Mouse (Mus musculus) stomach, postnatal 0 days (tissue): ENCODE measurements around the gene Dnajc12. TPM values are rescaled to one million over a fixed set of nuclear protein-coding genes. Genes with fewer than 3 reads are reported as not detected.

Source experiments
- ATAC-seq: fragments of 200-750 bp; cut with Nextera tagmentation; 2 replicates; pipeline ENCODE4 v1.8.0; 2017; ENCODE audit not compliant: low FRiP score, low TSS enrichment
- DNase-seq: peaks from one replicate; pipeline ENCODE4 v3.0.0-alpha.2; 2016; ENCODE audit warnings: low spot score
- H3K27ac ChIP-seq: fragments of 300-500 bp; sonication (generic); replicated peaks from 2 replicates; pipeline ENCODE4 v1.5.1; 2014; ENCODE audit warnings: mild to moderate bottlenecking, control low read depth
- H3K27me3 ChIP-seq: fragments of 300-500 bp; sonication (generic); 2 replicates; pipeline ENCODE4 v1.6.1; 2014; ENCODE audit warnings: low read length; ENCODE audit not compliant: control insufficient read depth, insufficient read depth
- H3K36me3 ChIP-seq: fragments of 300-500 bp; sonication (generic); 2 replicates; pipeline ENCODE4 v1.6.1; 2014; ENCODE audit warnings: low read length, mixed read lengths; ENCODE audit not compliant: control insufficient read depth, insufficient read depth
- H3K4me1 ChIP-seq: fragments of 300-500 bp; sonication (generic); replicated peaks from 2 replicates; pipeline ENCODE4 v1.6.1; 2014; ENCODE audit warnings: antibody characterized with exemption; ENCODE audit not compliant: control insufficient read depth, insufficient read depth
- H3K4me2 ChIP-seq: fragments of 300-500 bp; sonication (generic); replicated peaks from 2 replicates; pipeline ENCODE4 v1.6.1; 2014; ENCODE audit warnings: low read depth, mild to moderate bottlenecking, control low read depth, moderate library complexity
- H3K4me3 ChIP-seq: fragments of 300-500 bp; sonication (generic); 2 replicates; pipeline ENCODE4 v1.5.1; 2014; ENCODE audit warnings: low read depth, low read length, control low read depth
- H3K9ac ChIP-seq: fragments of 300-500 bp; sonication (generic); 2 replicates; pipeline ENCODE4 v1.6.1; 2014; ENCODE audit warnings: mild to moderate bottlenecking, low read length, control low read depth, mixed read lengths
- H3K9me3 ChIP-seq: fragments of 300-500 bp; sonication (generic); 2 replicates; pipeline ENCODE4 v1.6.1; 2016; ENCODE audit warnings: low read length; ENCODE audit not compliant: control insufficient read depth
- CTCF ChIP-seq: IDR thresholded peaks from 2 replicates; pipeline ENCODE4 v1.5.1; 2016; ENCODE audit warnings: antibody characterized with exemption, low read depth, mild to moderate bottlenecking, moderate library complexity
- EP300 ChIP-seq: optimal IDR thresholded peaks from 2 replicates; pipeline ENCODE3; 2016; ENCODE audit warnings: antibody characterized with exemption
- WGBS: fragments of 180-500 bp; shearing (Covaris S2); extraction: QIAGEN DNeasy Blood & Tissue Kit; methylation state at CpG from one replicate; pipeline ENCODE4 v1.1.7; 2014; 5-methylcytosine and 5-hydroxymethylcytosine counted together
- polyA plus RNA-seq: library from polyadenylated mRNA; unstranded; fragments of >200 nt; fragmentation: Nextera tagmentation; extraction: Ambion mirVana; gene quantifications from 2 replicates; pipeline ENCODE4 v1.2.1, GENCODE M21; 2015

Dnajc12 gene
- polyA plus RNA-seq, 1 experiment from 2014 or later: 10.2 TPM

DNA sequence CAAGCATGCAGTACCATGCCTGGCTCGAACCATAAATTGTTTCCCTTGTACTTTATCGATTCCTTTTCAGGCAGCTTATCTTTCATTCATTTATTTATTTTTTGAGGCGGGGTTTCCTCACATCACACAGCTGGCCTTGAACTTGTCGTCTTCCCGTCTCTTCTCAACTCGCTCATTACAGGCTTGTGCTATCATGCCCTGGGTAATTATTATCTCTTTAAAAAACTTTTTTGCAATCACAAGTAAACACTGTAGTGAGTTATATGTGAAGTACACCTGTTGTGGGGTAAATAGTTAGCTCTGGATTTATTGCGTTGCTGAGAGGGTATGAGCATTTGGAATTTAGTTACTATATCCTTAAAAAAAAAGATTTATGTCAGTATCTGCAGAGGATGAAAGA, 33.0 kb downstream of the Dnajc12 start:
- TF ChIP-seq CTCF: no peak
- no peak for TF ChIP-seq EP300
- ATAC-seq: no peak
- 38% methylated on average over 7 of the region's 7 CpGs for WGBS

DNA sequence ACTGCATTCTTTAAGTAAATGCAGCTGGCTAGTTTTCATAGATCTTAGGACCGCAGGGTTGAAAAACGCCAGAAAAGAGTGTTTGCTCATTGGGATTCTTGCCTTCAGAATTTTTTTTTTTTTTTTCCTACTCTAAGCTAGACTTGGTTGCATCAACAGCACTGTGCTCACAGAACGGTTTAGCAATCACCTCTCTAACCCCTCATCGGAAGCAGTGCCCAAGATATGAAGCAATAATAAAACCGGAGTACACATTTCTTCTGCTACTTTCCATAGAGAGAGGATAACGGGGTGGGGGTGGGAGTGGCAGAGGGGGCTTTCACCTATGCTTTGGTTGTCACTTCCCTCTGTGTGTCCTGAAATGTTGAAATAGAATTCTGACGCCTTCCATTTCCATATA, 33.6 kb downstream of the Dnajc12 start:
- Histone ChIP-seq H3K4me1 (no peaks in the 10 kb centered on the region), H3K36me3 (no peaks in the 10 kb centered on the region), H3K4me2 (no peak overlapping the region), H3K27me3 (no peaks in the 10 kb centered on the region), H3K4me3 (no peak overlapping the region), H3K9me3 (no peaks in the 10 kb centered on the region), H3K27ac (no peak overlapping the region), H3K9ac (no peak overlapping the region)
- 40% methylated on average over 7 of the region's 7 CpGs for WGBS
- DNase-seq (no peak), ATAC-seq (no peak)
- no peak for TF ChIP-seq EP300
- no peak for TF ChIP-seq CTCF

More for the DNA sequence above, 33.0 kb downstream of the Dnajc12 start:
- no peak for DNase-seq
- Histone ChIP-seq H3K4me1 (no peaks in the 10 kb centered on the region), H3K9ac (no peak overlapping the region), H3K9me3 (no peaks in the 10 kb centered on the region), H3K4me3 (no peak overlapping the region), H3K27me3 (no peaks in the 10 kb centered on the region), H3K27ac (no peak overlapping the region), H3K36me3 (no peaks in the 10 kb centered on the region), H3K4me2 (no peak overlapping the region)

DNA sequence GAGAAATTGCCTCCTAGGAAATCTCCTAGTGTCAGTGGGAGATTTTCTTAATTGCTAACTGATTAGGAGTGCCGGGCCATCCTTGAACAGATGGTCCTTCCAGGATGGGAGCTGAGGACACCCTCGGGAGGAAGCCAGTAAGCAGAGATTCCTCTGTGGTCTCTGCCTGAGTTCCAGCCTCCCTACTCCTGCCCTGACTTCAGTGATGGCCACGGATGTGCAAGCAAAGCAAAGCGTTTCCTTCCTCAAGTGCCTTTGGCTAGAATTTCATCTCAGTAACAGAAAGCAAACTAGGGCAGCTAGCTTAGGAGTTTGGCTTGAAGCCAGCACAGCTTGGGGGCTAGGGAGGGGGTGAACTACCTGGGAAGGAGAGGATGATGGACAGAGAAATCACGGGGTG, 34.8 kb downstream of the Dnajc12 start:
- H3K27me3 ChIP-seq: no peaks in the 10 kb centered on the region
- H3K4me3 ChIP-seq: no peak overlapping the region
- H3K9ac ChIP-seq: no peak overlapping the region
- no peak overlapping the region for H3K4me2 ChIP-seq
- no peak for DNase-seq
- H3K9me3 ChIP-seq: no peaks in the 10 kb centered on the region
- TF ChIP-seq EP300 (no peak), CTCF (no peak)
- ATAC-seq: no peak
- WGBS: 47% methylated on average over 5 of the region's 5 CpGs
- H3K27ac ChIP-seq: no peak overlapping the region
- H3K36me3 ChIP-seq: no peaks in the 10 kb centered on the region
- no peaks in the 10 kb centered on the region for H3K4me1 ChIP-seq

DNA sequence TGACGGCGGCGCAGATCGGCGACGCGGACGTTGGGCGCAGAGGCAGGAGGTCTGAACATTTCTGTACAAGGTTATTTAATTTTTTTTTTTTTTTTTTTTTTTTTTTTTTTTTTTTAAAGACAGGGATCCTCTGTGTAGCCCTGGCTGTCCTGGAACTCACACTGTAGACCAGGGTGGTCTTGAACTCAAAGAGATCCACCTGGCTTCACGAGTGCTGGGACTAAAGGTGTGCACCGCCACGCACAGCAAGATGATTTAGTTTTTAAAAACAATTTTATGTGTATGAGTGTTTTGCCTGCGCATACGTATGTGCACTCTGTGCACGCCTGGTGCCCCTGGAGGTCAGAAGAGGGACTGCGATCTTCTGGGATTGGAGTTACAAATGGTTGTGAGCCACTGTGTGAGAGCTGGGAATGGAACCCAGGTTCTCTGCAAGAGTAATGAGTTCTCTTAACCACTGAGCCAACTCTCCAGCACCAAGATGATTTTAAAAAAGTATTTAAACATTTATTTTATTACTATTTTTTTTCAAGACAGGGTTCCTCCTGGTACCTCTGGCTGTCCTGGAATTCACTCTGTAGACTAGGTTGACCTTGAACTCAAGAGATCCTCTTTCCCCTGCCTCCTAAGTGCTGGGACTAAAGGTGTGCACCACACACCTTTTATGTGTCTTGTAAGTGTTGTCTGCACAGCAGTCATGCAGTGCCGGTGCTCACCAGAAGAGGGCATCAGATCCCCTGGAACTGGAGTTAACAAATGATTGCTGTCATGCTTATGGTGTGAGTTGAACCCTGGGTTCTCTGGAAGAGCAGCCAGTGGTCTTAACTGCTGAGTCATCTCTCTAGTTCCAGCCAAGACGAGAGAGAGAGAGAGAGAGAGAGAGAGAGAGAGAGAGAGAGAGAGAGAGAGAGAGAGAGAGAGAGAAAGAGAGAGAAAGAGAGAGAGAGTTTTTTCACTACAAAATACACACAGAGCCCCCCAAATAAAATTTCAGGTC, 39.8 kb downstream of the Dnajc12 start, which contains the start of gene Gm7075:
Gm7075 (minus strand) TSS at position 51 of the 997 bp plus-strand sequence.
- Histone ChIP-seq H3K4me3 (no peak within 1 kb of the TSS), H3K36me3 (no peaks in the 10 kb centered on the region), H3K4me2 (no peak within 1 kb of the TSS), H3K9me3 (no peaks in the 10 kb centered on the region), H3K4me1 (no peaks in the 10 kb centered on the region), H3K27me3 (no peaks in the 10 kb centered on the region), H3K27ac (no peak within 1 kb of the TSS), H3K9ac (no peak within 1 kb of the TSS)
- TF ChIP-seq CTCF: peak; percentile 60
- no peak for TF ChIP-seq EP300
- ATAC-seq (0 out of 2 replicates have a peak, but pooled peaks have one; percentile 29), DNase-seq (peak; percentile 37)
- 85% methylated on average over 18 of the region's 18 CpGs for WGBS

DNA sequence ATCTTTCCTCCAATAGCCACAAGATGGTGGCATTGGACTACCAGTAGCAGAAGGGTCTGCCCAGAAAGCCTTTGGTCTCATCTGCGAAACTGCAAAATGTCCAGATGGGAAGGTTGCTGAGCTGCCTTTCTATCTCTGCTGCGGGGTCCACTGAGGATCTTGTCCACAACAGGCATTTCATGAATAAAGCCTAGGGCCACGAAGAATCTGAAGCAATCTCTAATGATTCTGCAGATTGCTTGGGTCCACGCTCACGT, 40.4 kb downstream of the Dnajc12 start:
- no peaks in the 10 kb centered on the region for H3K27me3 ChIP-seq
- TF ChIP-seq EP300 (no peak), CTCF (peak; percentile 18; the same call in 1 of the 2 replicates)
- no peak overlapping the region for H3K4me3 ChIP-seq
- H3K9ac ChIP-seq: no peak overlapping the region
- no peak overlapping the region for H3K4me2 ChIP-seq
- no peak for DNase-seq
- 74% methylated on average over 5 of the region's 5 CpGs for WGBS
- no peak overlapping the region for H3K27ac ChIP-seq
- ATAC-seq: no peak
- no peaks in the 10 kb centered on the region for H3K4me1 ChIP-seq
- H3K9me3 ChIP-seq: no peaks in the 10 kb centered on the region
- no peaks in the 10 kb centered on the region for H3K36me3 ChIP-seq
